Mouse (Mus musculus): ENCODE results near the gene Hba-a2. TPM values are rescaled to one million over a fixed set of nuclear protein-coding genes. Genes with fewer than 3 reads are reported as not detected.

Gene Hba-a2
- polyA plus RNA-seq, 1 experiment from 2014 or later = 10,966 TPM

- Histone ChIP-seq H3K27me3 (replicated peaks) (peaks cover 11% of the 10 kb centered on the region; the same call in 1 of the 2 replicates), H3K27ac (no peak overlapping the region), H3K4me2 (replicated peaks) (no peak overlapping the region), H3K4me3 (replicated peaks) (no peak overlapping the region), H3K4me1 (replicated peaks) (no peaks in the 10 kb centered on the region), H3K36me3 (no peaks in the 10 kb centered on the region), H3K9me3 (no peaks in the 10 kb centered on the region), H3K9ac (no peak overlapping the region)
- ATAC-seq = no peak
- WGBS = 76% methylated on average over 1 of the region's 1 CpGs
Observed at GRCm38 (mm10) chr11:32301506-32301905, 5.2 kb downstream of the Hba-a2 start.

- Histone ChIP-seq H3K27me3 (replicated peaks) (peaks cover 11% of the 10 kb centered on the region; the same call in 1 of the 2 replicates), H3K27ac (no peak overlapping the region), H3K4me1 (replicated peaks) (no peaks in the 10 kb centered on the region), H3K9ac (no peak overlapping the region), H3K4me3 (replicated peaks) (no peak overlapping the region), H3K36me3 (no peaks in the 10 kb centered on the region), H3K9me3 (no peaks in the 10 kb centered on the region), H3K4me2 (replicated peaks) (no peak overlapping the region)
- WGBS = 35% methylated on average over 2 of the region's 2 CpGs
- ATAC-seq = no peak
Observed at GRCm38 (mm10) chr11:32302824-32303419, 6.6 kb downstream of the Hba-a2 start.

GRCm38 (mm10) chr11:32303455-32303854 is 7.2 kb downstream of the Hba-a2 start:
- H3K4me3 ChIP-seq (replicated peaks) = no peak overlapping the region
- H3K9me3 ChIP-seq = no peaks in the 10 kb centered on the region
- H3K27ac ChIP-seq = no peak overlapping the region
- ATAC-seq = no peak
- H3K9ac ChIP-seq = no peak overlapping the region
- peaks cover 11% of the 10 kb centered on the region; the same call in 1 of the 2 replicates for H3K27me3 ChIP-seq (replicated peaks)
- H3K4me2 ChIP-seq (replicated peaks) = no peak overlapping the region
- no peaks in the 10 kb centered on the region for H3K4me1 ChIP-seq (replicated peaks)
- 73% methylated on average over 1 of the region's 1 CpGs for WGBS
- H3K36me3 ChIP-seq = no peaks in the 10 kb centered on the region

GRCm38 (mm10) chr11:32307006-32307405 is 10.7 kb downstream of the Hba-a2 start:
- Histone ChIP-seq H3K27ac (no peak overlapping the region), H3K9me3 (no peaks in the 10 kb centered on the region), H3K27me3 (replicated peaks) (no peaks in the 10 kb centered on the region), H3K4me2 (replicated peaks) (no peak overlapping the region), H3K4me1 (replicated peaks) (no peaks in the 10 kb centered on the region), H3K4me3 (replicated peaks) (no peak overlapping the region), H3K36me3 (no peaks in the 10 kb centered on the region), H3K9ac (no peak overlapping the region)
- 86% methylated on average over 1 of the region's 1 CpGs for WGBS
- no peak for ATAC-seq

GRCm38 (mm10) chr11:32309446-32309845 is 13.2 kb downstream of the Hba-a2 start:
- no peaks in the 10 kb centered on the region for H3K9me3 ChIP-seq
- H3K36me3 ChIP-seq = no peaks in the 10 kb centered on the region
- no peak overlapping the region for H3K9ac ChIP-seq
- H3K27ac ChIP-seq = no peak overlapping the region
- no peak overlapping the region for H3K4me3 ChIP-seq (replicated peaks)
- WGBS = 62% methylated on average over 4 of the region's 4 CpGs
- no peaks in the 10 kb centered on the region for H3K27me3 ChIP-seq (replicated peaks)
- no peak overlapping the region for H3K4me2 ChIP-seq (replicated peaks)
- no peaks in the 10 kb centered on the region for H3K4me1 ChIP-seq (replicated peaks)
- ATAC-seq = no peak

GRCm38 (mm10) chr11:32309928-32310327 is 13.6 kb downstream of the Hba-a2 start:
- Histone ChIP-seq H3K4me1 (replicated peaks) (no peaks in the 10 kb centered on the region), H3K27me3 (replicated peaks) (no peaks in the 10 kb centered on the region), H3K4me2 (replicated peaks) (no peak overlapping the region), H3K9ac (no peak overlapping the region), H3K36me3 (no peaks in the 10 kb centered on the region), H3K4me3 (replicated peaks) (no peak overlapping the region), H3K9me3 (no peaks in the 10 kb centered on the region), H3K27ac (no peak overlapping the region)
- 80% methylated on average over 3 of the region's 3 CpGs for WGBS
- no peak for ATAC-seq

- H3K4me3 ChIP-seq (replicated peaks) = no peak overlapping the region
- no peaks in the 10 kb centered on the region for H3K36me3 ChIP-seq
- 81% methylated on average over 3 of the region's 3 CpGs for WGBS
- no peaks in the 10 kb centered on the region for H3K4me1 ChIP-seq (replicated peaks)
- H3K9ac ChIP-seq = no peak overlapping the region
- no peak overlapping the region for H3K4me2 ChIP-seq (replicated peaks)
- no peak overlapping the region for H3K27ac ChIP-seq
- no peaks in the 10 kb centered on the region for H3K9me3 ChIP-seq
- H3K27me3 ChIP-seq (replicated peaks) = no peaks in the 10 kb centered on the region
- ATAC-seq = no peak
Observed at GRCm38 (mm10) chr11:32316009-32316408, 19.7 kb downstream of the Hba-a2 start.

GRCm38 (mm10) chr11:32320507-32321195 is 24.4 kb downstream of the Hba-a2 start:
- no peak for ATAC-seq
- no peak overlapping the region for H3K27ac ChIP-seq
- H3K4me2 ChIP-seq (replicated peaks) = no peak overlapping the region
- no peaks in the 10 kb centered on the region for H3K27me3 ChIP-seq (replicated peaks)
- WGBS = 68% methylated on average over 11 of the region's 11 CpGs
- H3K4me1 ChIP-seq (replicated peaks) = no peaks in the 10 kb centered on the region
- H3K36me3 ChIP-seq = no peaks in the 10 kb centered on the region
- no peaks in the 10 kb centered on the region for H3K9me3 ChIP-seq
- H3K9ac ChIP-seq = no peak overlapping the region
- no peak overlapping the region for H3K4me3 ChIP-seq (replicated peaks)

GRCm38 (mm10) chr11:32321196-32321565 is 24.9 kb downstream of the Hba-a2 start:
- H3K36me3 ChIP-seq = no peaks in the 10 kb centered on the region
- H3K4me2 ChIP-seq (replicated peaks) = no peak overlapping the region
- peak; percentile 23; the same call in 1 of the 2 replicates for ATAC-seq
- no peaks in the 10 kb centered on the region for H3K27me3 ChIP-seq (replicated peaks)
- no peak overlapping the region for H3K4me3 ChIP-seq (replicated peaks)
- H3K27ac ChIP-seq = no peak overlapping the region
- no peaks in the 10 kb centered on the region for H3K9me3 ChIP-seq
- H3K4me1 ChIP-seq (replicated peaks) = no peaks in the 10 kb centered on the region
- 39% methylated on average over 8 of the region's 8 CpGs for WGBS
- no peak overlapping the region for H3K9ac ChIP-seq

- Histone ChIP-seq H3K4me3 (replicated peaks) (peak overlapping the region; percentile 20; the same call in 1 of the 2 replicates), H3K27me3 (replicated peaks) (no peaks in the 10 kb centered on the region), H3K36me3 (no peaks in the 10 kb centered on the region), H3K4me2 (replicated peaks) (peak overlapping the region; percentile 55), H3K9me3 (no peaks in the 10 kb centered on the region), H3K4me1 (replicated peaks) (no peaks in the 10 kb centered on the region), H3K27ac (no peak overlapping the region), H3K9ac (no peak overlapping the region)
- 12% methylated on average over 15 of the region's 15 CpGs for WGBS
- peak; percentile 90 for ATAC-seq
Observed at GRCm38 (mm10) chr11:32324609-32325008, 28.3 kb downstream of the Hba-a2 start.

GRCm38 (mm10) chr11:32331075-32331474 is 34.8 kb downstream of the Hba-a2 start:
- no peaks in the 10 kb centered on the region for H3K27me3 ChIP-seq (replicated peaks)
- WGBS = 60% methylated on average over 6 of the region's 6 CpGs
- 0 out of 2 replicates have a peak, but pooled peaks have one; percentile 55 for ATAC-seq
- H3K36me3 ChIP-seq = no peaks in the 10 kb centered on the region
- 0 out of 2 replicates have a peak, but pooled peaks cover 9% of the 10 kb centered on the region for H3K4me1 ChIP-seq (replicated peaks)
- H3K4me3 ChIP-seq (replicated peaks) = no peak overlapping the region
- no peak overlapping the region for H3K9ac ChIP-seq
- H3K9me3 ChIP-seq = no peaks in the 10 kb centered on the region
- H3K4me2 ChIP-seq (replicated peaks) = no peak overlapping the region
- 0 out of 2 replicates have a peak overlapping the region, but pooled peaks have one; percentile 13 for H3K27ac ChIP-seq

- Histone ChIP-seq H3K36me3 (no peaks in the 10 kb centered on the region), H3K4me2 (replicated peaks) (no peak overlapping the region), H3K9ac (no peak overlapping the region), H3K27ac (no peak overlapping the region), H3K27me3 (replicated peaks) (no peaks in the 10 kb centered on the region), H3K4me1 (replicated peaks) (0 out of 2 replicates have a peak, but pooled peaks cover 9% of the 10 kb centered on the region), H3K4me3 (replicated peaks) (no peak overlapping the region), H3K9me3 (no peaks in the 10 kb centered on the region)
- ATAC-seq = no peak
- WGBS = 52% methylated on average over 5 of the region's 5 CpGs
Observed at GRCm38 (mm10) chr11:32331861-32332260, 35.6 kb downstream of the Hba-a2 start.

- no peak overlapping the region for H3K4me2 ChIP-seq (replicated peaks)
- no peaks in the 10 kb centered on the region for H3K9me3 ChIP-seq
- 0 out of 2 replicates have a peak, but pooled peaks cover 9% of the 10 kb centered on the region for H3K4me1 ChIP-seq (replicated peaks)
- no peak overlapping the region for H3K9ac ChIP-seq
- no peaks in the 10 kb centered on the region for H3K27me3 ChIP-seq (replicated peaks)
- 64% methylated on average over 2 of the region's 2 CpGs for WGBS
- no peak overlapping the region for H3K4me3 ChIP-seq (replicated peaks)
- ATAC-seq = no peak
- no peak overlapping the region for H3K27ac ChIP-seq
- H3K36me3 ChIP-seq = no peaks in the 10 kb centered on the region
Observed at GRCm38 (mm10) chr11:32333235-32333634, 36.9 kb downstream of the Hba-a2 start.

All from intestine, embryonic 15.5 days (tissue).